In genomic region chr6:117199718-117200117, GRCm38 (mm10) we compare ENCODE assay signal across 19 mouse cellular contexts. TPM values are rescaled to one million over a fixed set of nuclear protein-coding genes. Genes with fewer than 3 reads are reported as not detected.
"Had no signal": no experiment of that assay in that cellular context is flagged by ENCODE, and none has a peak within 500 bp of the region (broad histone marks: within the 10 kb centered on the region; RNA-seq: fewer than 3 reads in every experiment).

No protein-coding gene starts in this region.

- H3K4me1 ChIP-seq: limb, embryonic 13.5 days; megakaryocyte, embryonic 14.5 days; midbrain, embryonic 15.5 days; neural tube, embryonic 13.5 days; stomach, embryonic 15.5 days had no signal

- H3K4me2 ChIP-seq: limb, embryonic 13.5 days; midbrain, embryonic 11.5 days; midbrain, embryonic 15.5 days; neural tube, embryonic 13.5 days; stomach, embryonic 15.5 days had no signal

- ATAC-seq: midbrain, embryonic 15.5 days had no signal

- H3K9ac ChIP-seq: limb, embryonic 13.5 days; liver, embryonic 14.5 days; midbrain, embryonic 15.5 days; neural tube, embryonic 13.5 days; stomach, embryonic 15.5 days had no signal

- H3K9me3 ChIP-seq: limb, embryonic 13.5 days; midbrain, embryonic 15.5 days; neural tube, embryonic 13.5 days; stomach, embryonic 15.5 days had no signal

- H3K4me3 ChIP-seq: limb, embryonic 13.5 days; megakaryocyte, embryonic 14.5 days; midbrain, embryonic 15.5 days; neural tube, embryonic 13.5 days; stomach, embryonic 15.5 days had no signal

- DNase-seq: kidney, adult 11 months; kidney, adult 9 months; kidney, postnatal 36 days; layer of hippocampus, adult 9-11 months; layer of hippocampus, postnatal 36 days; left cerebral cortex, postnatal 4 days; lung, postnatal 14 days; retina, postnatal 1 day; right cerebral cortex, postnatal 4 days; thymus, postnatal 36 days had no signal

- H3K36me3 ChIP-seq: limb, embryonic 13.5 days; midbrain, embryonic 15.5 days; neural tube, embryonic 13.5 days; stomach, embryonic 15.5 days had no signal

- H3K27me3 ChIP-seq: megakaryocyte, embryonic 14.5 days; midbrain, embryonic 15.5 days; neural tube, embryonic 13.5 days; stomach, embryonic 15.5 days had no signal

- H3K27ac ChIP-seq: kidney, postnatal 0 days; limb, embryonic 13.5 days; liver, embryonic 14.5 days; midbrain, embryonic 15.5 days; neural tube, embryonic 13.5 days; stomach, embryonic 15.5 days had no signal

RNA-seq across cellular contexts. Expression of gene Cxcl12, which starts 31.4 kb away (rescaled TPM):
- total RNA-seq: monocyte, adult 5-6 weeks had no signal
